Mouse (Mus musculus): ENCODE measurements at regions not wholly inside any gene's neighbourhood (a gene's known extent, or its start where the extent isn't known, plus 50 kb on each side); places are given as distances from the start of the nearest gene placed in this dataset.

DNA sequence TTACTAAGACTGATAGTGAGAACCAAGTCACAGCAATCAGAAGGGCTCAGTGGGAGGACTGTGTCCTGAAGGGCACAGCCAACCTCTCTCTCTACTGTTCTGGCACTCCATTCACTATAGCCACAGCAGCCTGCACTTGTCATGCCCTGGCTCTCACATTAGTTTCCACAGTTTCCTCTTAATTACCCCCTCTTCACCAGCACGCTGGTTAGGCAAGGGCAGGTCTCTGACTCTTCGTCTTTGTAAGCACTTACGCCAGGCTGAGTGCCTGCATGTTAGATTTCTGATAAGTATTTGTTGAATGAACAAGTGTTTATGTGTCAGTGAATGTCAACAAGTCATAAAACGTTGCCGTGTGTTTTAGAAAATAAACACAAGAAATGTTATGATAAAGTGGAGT, 116.2 kb upstream of the Lrig1 start:
- no peaks in the 10 kb centered on the region for H3K79me3 ChIP-seq (ENCODE audit: low read depth)
- no peak overlapping the region for H3K4me3 ChIP-seq (ENCODE audit: insufficient read depth, poor library complexity, severe bottlenecking)
- no peak overlapping the region for H3ac ChIP-seq (ENCODE audit: control insufficient read depth, insufficient read length, low read depth)
- H3K36me3 ChIP-seq (ENCODE audit: control insufficient read depth, insufficient read depth) = no peaks in the 10 kb centered on the region
- no peaks in the 10 kb centered on the region for H3K79me2 ChIP-seq (ENCODE audit: control insufficient read depth, insufficient read depth)
- peaks cover 6% of the 10 kb centered on the region for H3K27me3 ChIP-seq (ENCODE audit: control insufficient read depth, insufficient read depth, insufficient read length)
- no peak for TF ChIP-seq MAX (IDR thresholded peaks at IDR 0.05)
- TF ChIP-seq MYOD1 (IDR thresholded peaks at IDR 0.05; ENCODE audit: control insufficient read depth, insufficient read length, low read depth) = no peak
- TF ChIP-seq USF1 (IDR thresholded peaks at IDR 0.05; ENCODE audit: low read depth) = no peak
- no peak for TF ChIP-seq CTCF (IDR thresholded peaks at IDR 0.05; ENCODE audit: control insufficient read depth, insufficient read depth, insufficient read length)
- no peak for TF ChIP-seq FOSL1 (IDR thresholded peaks at IDR 0.05; ENCODE audit: insufficient read depth, low read length, poor library complexity, severe bottlenecking)

- Histone ChIP-seq H3K79me2 (ENCODE audit: control insufficient read depth, insufficient read depth) (no peaks in the 10 kb centered on the region), H3ac (ENCODE audit: control insufficient read depth, insufficient read length, low read depth) (no peak overlapping the region), H3K36me3 (ENCODE audit: control insufficient read depth, insufficient read depth) (no peaks in the 10 kb centered on the region), H3K27me3 (ENCODE audit: control insufficient read depth, insufficient read depth, insufficient read length) (peaks cover 6% of the 10 kb centered on the region), H3K79me3 (ENCODE audit: low read depth) (no peaks in the 10 kb centered on the region), H3K4me3 (ENCODE audit: insufficient read depth, poor library complexity, severe bottlenecking) (no peak overlapping the region)
- TF ChIP-seq MYOG (IDR thresholded peaks at IDR 0.05; ENCODE audit: control insufficient read depth, extremely low read depth, insufficient read length) (no peak), MAX (IDR thresholded peaks at IDR 0.05) (no peak), CEBPB (IDR thresholded peaks at IDR 0.05; ENCODE audit: low read depth) (no peak), CTCF (IDR thresholded peaks at IDR 0.05; ENCODE audit: control insufficient read depth, insufficient read depth, insufficient read length) (no peak), FOSL1 (IDR thresholded peaks at IDR 0.05; ENCODE audit: insufficient read depth, low read length, poor library complexity, severe bottlenecking) (no peak), MYOD1 (IDR thresholded peaks at IDR 0.05; ENCODE audit: control insufficient read depth, insufficient read length, low read depth) (no peak), USF1 (IDR thresholded peaks at IDR 0.05; ENCODE audit: low read depth) (no peak)
These were observed 114.8 kb upstream of the Lrig1 start for GRCm38 (mm10) chr6:94814711-94815110.

DNA sequence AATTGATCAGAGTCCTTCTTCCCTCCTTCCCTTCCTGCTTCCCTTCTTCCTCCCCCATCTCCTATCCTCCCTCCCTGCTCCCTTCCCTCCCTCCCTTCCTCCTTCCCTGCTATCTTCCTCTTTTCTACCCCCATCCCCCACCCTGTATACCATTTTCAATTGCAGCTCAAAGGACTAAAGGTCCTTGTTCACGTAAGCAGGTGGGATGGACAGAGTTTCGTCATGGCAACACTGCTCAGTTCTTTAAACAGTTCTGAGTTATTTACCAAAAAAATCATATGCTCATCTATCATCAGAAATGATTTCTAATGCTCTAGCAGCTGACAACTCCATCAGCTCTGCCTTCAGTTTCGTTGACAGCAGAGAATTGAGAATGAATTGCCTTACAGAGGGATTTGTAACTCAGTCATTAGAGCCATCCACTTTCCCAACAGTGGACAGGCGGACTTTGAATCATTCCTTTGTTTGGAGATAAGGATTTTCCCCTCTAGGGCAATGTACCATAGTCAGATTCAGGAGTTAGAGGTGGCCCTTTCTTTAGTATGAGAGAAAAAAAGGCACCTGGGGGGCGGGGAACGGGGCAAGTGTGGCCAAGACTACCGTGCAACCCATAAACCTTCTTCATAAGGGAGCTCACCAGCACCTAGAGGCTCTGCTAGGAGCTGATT, 113.7 kb upstream of the Lrig1 start:
- Histone ChIP-seq H3K36me3 (ENCODE audit: control insufficient read depth, insufficient read depth) (no peaks in the 10 kb centered on the region), H3K4me3 (ENCODE audit: insufficient read depth, poor library complexity, severe bottlenecking) (no peak overlapping the region), H3ac (ENCODE audit: control insufficient read depth, insufficient read length, low read depth) (no peak overlapping the region), H3K79me2 (ENCODE audit: control insufficient read depth, insufficient read depth) (no peaks in the 10 kb centered on the region), H3K27me3 (ENCODE audit: control insufficient read depth, insufficient read depth, insufficient read length) (peaks cover 3% of the 10 kb centered on the region), H3K79me3 (ENCODE audit: low read depth) (no peaks in the 10 kb centered on the region)
- TF ChIP-seq CEBPB (IDR thresholded peaks at IDR 0.05; ENCODE audit: low read depth) = no peak
- no peak for TF ChIP-seq MAX (IDR thresholded peaks at IDR 0.05)
- no peak for TF ChIP-seq USF1 (IDR thresholded peaks at IDR 0.05; ENCODE audit: low read depth)
- no peak for TF ChIP-seq CTCF (IDR thresholded peaks at IDR 0.05; ENCODE audit: control insufficient read depth, insufficient read depth, insufficient read length)
- no peak for TF ChIP-seq MYOG (IDR thresholded peaks at IDR 0.05; ENCODE audit: control insufficient read depth, extremely low read depth, insufficient read length)
- TF ChIP-seq MYOD1 (IDR thresholded peaks at IDR 0.05; ENCODE audit: control insufficient read depth, insufficient read length, low read depth) = no peak
- no peak for TF ChIP-seq FOSL1 (IDR thresholded peaks at IDR 0.05; ENCODE audit: insufficient read depth, low read length, poor library complexity, severe bottlenecking)

- Histone ChIP-seq H3K79me3 (ENCODE audit: low read depth) (no peaks in the 10 kb centered on the region), H3K4me3 (ENCODE audit: insufficient read depth, poor library complexity, severe bottlenecking) (no peak overlapping the region), H3K27me3 (ENCODE audit: control insufficient read depth, insufficient read depth, insufficient read length) (peaks cover 3% of the 10 kb centered on the region), H3K79me2 (ENCODE audit: control insufficient read depth, insufficient read depth) (no peaks in the 10 kb centered on the region), H3K36me3 (ENCODE audit: control insufficient read depth, insufficient read depth) (no peaks in the 10 kb centered on the region), H3ac (ENCODE audit: control insufficient read depth, insufficient read length, low read depth) (no peak overlapping the region)
- TF ChIP-seq FOSL1 (IDR thresholded peaks at IDR 0.05; ENCODE audit: insufficient read depth, low read length, poor library complexity, severe bottlenecking) = no peak
- TF ChIP-seq MAX (IDR thresholded peaks at IDR 0.05) = no peak
- no peak for TF ChIP-seq USF1 (IDR thresholded peaks at IDR 0.05; ENCODE audit: low read depth)
- no peak for TF ChIP-seq MYOG (IDR thresholded peaks at IDR 0.05; ENCODE audit: control insufficient read depth, extremely low read depth, insufficient read length)
- TF ChIP-seq MYOD1 (IDR thresholded peaks at IDR 0.05; ENCODE audit: control insufficient read depth, insufficient read length, low read depth) = no peak
- no peak for TF ChIP-seq CEBPB (IDR thresholded peaks at IDR 0.05; ENCODE audit: low read depth)
- TF ChIP-seq CTCF (IDR thresholded peaks at IDR 0.05; ENCODE audit: control insufficient read depth, insufficient read depth, insufficient read length) = no peak
These were observed 111.9 kb upstream of the Lrig1 start for GRCm38 (mm10) chr6:94811846-94812245.

GRCm38 (mm10) chr6:94807216-94807615, 107.3 kb upstream of the Lrig1 start:
- H3K36me3 ChIP-seq (ENCODE audit: control insufficient read depth, insufficient read depth) = no peaks in the 10 kb centered on the region
- H3K4me3 ChIP-seq (ENCODE audit: insufficient read depth, poor library complexity, severe bottlenecking) = no peak overlapping the region
- H3ac ChIP-seq (ENCODE audit: control insufficient read depth, insufficient read length, low read depth) = no peak overlapping the region
- H3K79me3 ChIP-seq (ENCODE audit: low read depth) = no peaks in the 10 kb centered on the region
- no peaks in the 10 kb centered on the region for H3K27me3 ChIP-seq (ENCODE audit: control insufficient read depth, insufficient read depth, insufficient read length)
- TF ChIP-seq MYOG (IDR thresholded peaks at IDR 0.05; ENCODE audit: control insufficient read depth, extremely low read depth, insufficient read length) (no peak), FOSL1 (IDR thresholded peaks at IDR 0.05; ENCODE audit: insufficient read depth, low read length, poor library complexity, severe bottlenecking) (no peak), MYOD1 (IDR thresholded peaks at IDR 0.05; ENCODE audit: control insufficient read depth, insufficient read length, low read depth) (no peak), MAX (IDR thresholded peaks at IDR 0.05) (no peak), CTCF (IDR thresholded peaks at IDR 0.05; ENCODE audit: control insufficient read depth, insufficient read depth, insufficient read length) (no peak), USF1 (IDR thresholded peaks at IDR 0.05; ENCODE audit: low read depth) (no peak), CEBPB (IDR thresholded peaks at IDR 0.05; ENCODE audit: low read depth) (no peak)
- no peaks in the 10 kb centered on the region for H3K79me2 ChIP-seq (ENCODE audit: control insufficient read depth, insufficient read depth)
